Comparison of ENCODE assay signal across 13 mouse cellular contexts in the genomic region with DNA sequence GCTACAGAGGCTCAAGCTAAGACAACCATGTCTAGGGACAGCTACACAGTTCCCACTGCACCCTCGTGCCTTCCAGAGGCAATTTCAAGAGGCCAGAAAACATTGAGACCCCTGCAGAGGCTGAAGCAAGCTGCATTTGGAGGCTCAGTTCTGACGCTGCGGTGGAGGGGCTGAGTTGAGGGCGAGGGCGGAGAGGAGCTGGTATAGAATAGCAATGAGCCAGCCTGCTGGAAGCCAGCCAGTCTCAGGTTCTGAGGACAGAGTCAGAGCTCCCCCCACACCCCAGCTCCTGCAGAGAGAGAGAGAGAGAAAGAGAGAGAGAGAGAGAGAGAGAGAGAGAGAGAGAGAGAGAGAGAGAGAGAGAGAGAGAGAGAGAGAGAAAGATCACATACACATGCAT. TPM values are rescaled to one million over a fixed set of nuclear protein-coding genes. Genes with fewer than 3 reads are reported as not detected.
DNase-seq lines count a peak whose midpoint lies in the region; ATAC-seq and TF ChIP-seq lines count a peak whose summit lies in the region.
"Had no signal": no experiment of that assay in that cellular context is flagged by ENCODE, and none has a peak within 500 bp of the region (broad histone marks: within the 10 kb centered on the region; RNA-seq: fewer than 3 reads in every experiment).

No protein-coding gene starts in this region.

- H3K4me1 ChIP-seq in forebrain, embryonic 12.5 days: peaks cover 32% of the 10 kb centered on the region
- peaks cover 39% of the 10 kb centered on the region for H3K4me1 ChIP-seq in hindbrain, embryonic 13.5 days (replicated peaks)
- H3K4me1 ChIP-seq in midbrain, embryonic 16.5 days (ENCODE audit: control insufficient read depth, insufficient read depth, low read length): peaks cover 25% of the 10 kb centered on the region
- H3K4me1 ChIP-seq in lung, postnatal 0 days (ENCODE audit: insufficient read depth, low read depth, low read length): no peaks in the 10 kb centered on the region
- H3K4me1 ChIP-seq: liver, embryonic 15.5 days had no signal

- 14% methylated on average over 5 of the region's 5 CpGs for WGBS in forebrain, embryonic 12.5 days
- WGBS in hindbrain, embryonic 13.5 days: 13% methylated on average over 5 of the region's 5 CpGs
- WGBS in midbrain, embryonic 16.5 days: 1% methylated on average over 4 of the region's 5 CpGs
- 15% methylated on average over 5 of the region's 5 CpGs for WGBS in lung, postnatal 0 days

- no peaks in the 10 kb centered on the region for H3K36me3 ChIP-seq in forebrain, embryonic 12.5 days (replicated peaks)
- no peaks in the 10 kb centered on the region for H3K36me3 ChIP-seq in hindbrain, embryonic 13.5 days
- H3K36me3 ChIP-seq in midbrain, embryonic 16.5 days (ENCODE audit: control insufficient read depth, insufficient read depth, low read length): no peaks in the 10 kb centered on the region
- H3K36me3 ChIP-seq in lung, postnatal 0 days (ENCODE audit: insufficient read depth, low read length): no peaks in the 10 kb centered on the region
- H3K36me3 ChIP-seq: liver, embryonic 15.5 days had no signal

- no peak for TF ChIP-seq CTCF in lung, postnatal 0 days (IDR thresholded peaks at IDR 0.05)

- H3K9me3 ChIP-seq in forebrain, embryonic 12.5 days: no peaks in the 10 kb centered on the region
- H3K9me3 ChIP-seq in hindbrain, embryonic 13.5 days: no peaks in the 10 kb centered on the region
- no peaks in the 10 kb centered on the region for H3K9me3 ChIP-seq in midbrain, embryonic 16.5 days (replicated peaks; ENCODE audit: control insufficient read depth, low read length, poor library complexity, severe bottlenecking)
- no peaks in the 10 kb centered on the region for H3K9me3 ChIP-seq in lung, postnatal 0 days (ENCODE audit: low read length)
- H3K9me3 ChIP-seq: G1E; liver, embryonic 15.5 days had no signal

- ATAC-seq in forebrain, embryonic 12.5 days (ENCODE audit: low FRiP score): peak; percentile 78
- peak; percentile 66 for ATAC-seq in hindbrain, embryonic 13.5 days (ENCODE audit: low FRiP score)
- ATAC-seq in midbrain, embryonic 16.5 days: 0 out of 2 replicates have a peak, but pooled peaks have one; percentile 43
- ATAC-seq in lung, postnatal 0 days: no peak
- ATAC-seq: intestine, postnatal 0 days had no signal

- H3K27ac ChIP-seq in forebrain, embryonic 12.5 days: peak overlapping the region; percentile 74; the same call in 1 of the 2 replicates
- peak overlapping the region; percentile 82 for H3K27ac ChIP-seq in hindbrain, embryonic 13.5 days
- peak overlapping the region; percentile 74 for H3K27ac ChIP-seq in midbrain, embryonic 16.5 days (ENCODE audit: low read length)
- no peak overlapping the region for H3K27ac ChIP-seq in lung, postnatal 0 days (ENCODE audit: low read length)
- H3K27ac ChIP-seq: liver, embryonic 15.5 days had no signal

- peak overlapping the region; percentile 32 for H3K4me2 ChIP-seq in forebrain, embryonic 12.5 days
- 0 out of 2 replicates have a peak overlapping the region, but pooled peaks have one; percentile 13 for H3K4me2 ChIP-seq in hindbrain, embryonic 13.5 days
- 0 out of 2 replicates have a peak overlapping the region, but pooled peaks have one; percentile 0 for H3K4me2 ChIP-seq in midbrain, embryonic 16.5 days (ENCODE audit: low read length)
- no peak overlapping the region for H3K4me2 ChIP-seq in lung, postnatal 0 days (replicated peaks; ENCODE audit: low read depth, low read length)
- H3K4me2 ChIP-seq: liver, embryonic 15.5 days had no signal

- peak; percentile 64 for DNase-seq in heart, postnatal 4 days
- no peak for DNase-seq in heart, adult 18-20 months
- no peak for DNase-seq in lung, postnatal 25 days (ENCODE audit: low spot score)
- DNase-seq in lung, postnatal 0 days (ENCODE audit: low spot score): no peak
- no peak for DNase-seq in urinary bladder, postnatal 25 days (ENCODE audit: low spot score)
- DNase-seq: thymus, adult 18-20 months had no signal

- TF ChIP-seq EP300 in lung, postnatal 0 days (IDR thresholded peaks at IDR 0.05): no peak

- H3K4me3 ChIP-seq in forebrain, embryonic 12.5 days (replicated peaks): no peak overlapping the region
- no peak overlapping the region for H3K4me3 ChIP-seq in hindbrain, embryonic 13.5 days
- no peak overlapping the region for H3K4me3 ChIP-seq in midbrain, embryonic 16.5 days (ENCODE audit: low read depth, low read length)
- no peak overlapping the region for H3K4me3 ChIP-seq in lung, postnatal 0 days (ENCODE audit: low read depth, low read length)
- H3K4me3 ChIP-seq: liver, embryonic 15.5 days had no signal

- H3K9ac ChIP-seq in forebrain, embryonic 12.5 days: peak overlapping the region; percentile 38; the same call in 1 of the 2 replicates
- no peak overlapping the region for H3K9ac ChIP-seq in hindbrain, embryonic 13.5 days
- peak overlapping the region; percentile 4; the same call in 1 of the 2 replicates for H3K9ac ChIP-seq in midbrain, embryonic 16.5 days (ENCODE audit: low read depth, low read length)
- H3K9ac ChIP-seq in lung, postnatal 0 days (replicated peaks; ENCODE audit: low read depth): no peak overlapping the region
- H3K9ac ChIP-seq: liver, embryonic 15.5 days had no signal

- 0 out of 2 replicates have a peak, but pooled peaks cover 3% of the 10 kb centered on the region for H3K27me3 ChIP-seq in forebrain, embryonic 12.5 days
- no peaks in the 10 kb centered on the region for H3K27me3 ChIP-seq in hindbrain, embryonic 13.5 days
- H3K27me3 ChIP-seq in midbrain, embryonic 16.5 days (ENCODE audit: control insufficient read depth, insufficient read depth, low read depth, low read length): no peaks in the 10 kb centered on the region
- no peaks in the 10 kb centered on the region for H3K27me3 ChIP-seq in lung, postnatal 0 days (replicated peaks; ENCODE audit: insufficient read depth, low read length)
- H3K27me3 ChIP-seq: liver, embryonic 15.5 days had no signal

RNA-seq across cellular contexts. Expression of gene Dock3, which starts 20.5 kb away (rescaled TPM):
- total RNA-seq in heart, postnatal 4 days (2021): 1 to 10 TPM; 1.3 to 1.5 TPM
- total RNA-seq in heart, adult 18-20 months (2021): 10 to 100 TPM; 10.8 to 11.0 TPM
- polyA plus RNA-seq in forebrain, embryonic 12.5 days (2016; fragmentation: Nextera tagmentation; extraction: Ambion mirVana): 12.3 and 13.8 TPM in 2 replicates
- polyA plus RNA-seq in hindbrain, embryonic 13.5 days (2015; fragmentation: Nextera tagmentation; extraction: Ambion mirVana): 18.7 and 23.4 TPM in 2 replicates
- 16.3 and 21.5 TPM in 2 replicates for polyA plus RNA-seq in midbrain, embryonic 16.5 days (2015; fragmentation: Nextera tagmentation; extraction: Ambion mirVana)
- polyA plus RNA-seq in lung, postnatal 0 days (2015; fragmentation: Nextera tagmentation; extraction: Ambion mirVana): 0.08 TPM in 1 of 2 replicates, not detected in the other
- total RNA-seq: neutrophil, adult 5-6 weeks had no signal
- polyA plus RNA-seq: G1E had no signal

RNA-seq across cellular contexts. Expression of gene Mapkapk3, which starts 37.5 kb away (rescaled TPM):
- 10 to 100 TPM; 18.3 to 18.9 TPM for total RNA-seq in heart, postnatal 4 days (2021)
- 10 to 100 TPM; 29.4 to 30.3 TPM for total RNA-seq in heart, adult 18-20 months (2021)
- 2.4 and 3.7 TPM in 2 replicates for polyA plus RNA-seq in forebrain, embryonic 12.5 days (2016; fragmentation: Nextera tagmentation; extraction: Ambion mirVana)
- polyA plus RNA-seq in hindbrain, embryonic 13.5 days (2015; fragmentation: Nextera tagmentation; extraction: Ambion mirVana): 2.8 and 3.7 TPM in 2 replicates
- 1.5 and 1.9 TPM in 2 replicates for polyA plus RNA-seq in midbrain, embryonic 16.5 days (2015; fragmentation: Nextera tagmentation; extraction: Ambion mirVana)
- 22.9 and 24.6 TPM in 2 replicates for polyA plus RNA-seq in lung, postnatal 0 days (2015; fragmentation: Nextera tagmentation; extraction: Ambion mirVana)

RNA-seq across cellular contexts. Expression of gene Cish, which starts 43.7 kb away (rescaled TPM):
- total RNA-seq in heart, postnatal 4 days (2021): 100 to 1,000 TPM; 146 to 176 TPM
- total RNA-seq in heart, adult 18-20 months (2021): 100 to 1,000 TPM; 120 to 131 TPM
- polyA plus RNA-seq in forebrain, embryonic 12.5 days (2016; fragmentation: Nextera tagmentation; extraction: Ambion mirVana): 4.5 and 6.0 TPM in 2 replicates
- 8.4 and 9.6 TPM in 2 replicates for polyA plus RNA-seq in hindbrain, embryonic 13.5 days (2015; fragmentation: Nextera tagmentation; extraction: Ambion mirVana)
- polyA plus RNA-seq in midbrain, embryonic 16.5 days (2015; fragmentation: Nextera tagmentation; extraction: Ambion mirVana): 8.6 and 9.4 TPM in 2 replicates
- polyA plus RNA-seq in lung, postnatal 0 days (2015; fragmentation: Nextera tagmentation; extraction: Ambion mirVana): 49.2 and 52.3 TPM in 2 replicates

Comparison
In these comparisons a context has a peak if more than half of its experiments do, and no peak if none do; other contexts are left out.
1. H3K9ac ChIP-seq: peak in forebrain, embryonic 12.5 days (single experiment) and midbrain, embryonic 16.5 days (single experiment); none in hindbrain, embryonic 13.5 days (single experiment) and lung, postnatal 0 days (single experiment).
2. RNA of gene Dock3, which starts 20.5 kb away (polyA plus RNA-seq): 18.7 to 23.4 TPM in hindbrain, embryonic 13.5 days, 16.3 to 21.5 TPM in midbrain, embryonic 16.5 days and 12.3 to 13.8 TPM in forebrain, embryonic 12.5 days; 0.08 TPM in lung, postnatal 0 days; every median in the first group is over 10 times any median in the second.